Comparison of ENCODE assay signal across 8 mouse cellular contexts in the genomic region with DNA sequence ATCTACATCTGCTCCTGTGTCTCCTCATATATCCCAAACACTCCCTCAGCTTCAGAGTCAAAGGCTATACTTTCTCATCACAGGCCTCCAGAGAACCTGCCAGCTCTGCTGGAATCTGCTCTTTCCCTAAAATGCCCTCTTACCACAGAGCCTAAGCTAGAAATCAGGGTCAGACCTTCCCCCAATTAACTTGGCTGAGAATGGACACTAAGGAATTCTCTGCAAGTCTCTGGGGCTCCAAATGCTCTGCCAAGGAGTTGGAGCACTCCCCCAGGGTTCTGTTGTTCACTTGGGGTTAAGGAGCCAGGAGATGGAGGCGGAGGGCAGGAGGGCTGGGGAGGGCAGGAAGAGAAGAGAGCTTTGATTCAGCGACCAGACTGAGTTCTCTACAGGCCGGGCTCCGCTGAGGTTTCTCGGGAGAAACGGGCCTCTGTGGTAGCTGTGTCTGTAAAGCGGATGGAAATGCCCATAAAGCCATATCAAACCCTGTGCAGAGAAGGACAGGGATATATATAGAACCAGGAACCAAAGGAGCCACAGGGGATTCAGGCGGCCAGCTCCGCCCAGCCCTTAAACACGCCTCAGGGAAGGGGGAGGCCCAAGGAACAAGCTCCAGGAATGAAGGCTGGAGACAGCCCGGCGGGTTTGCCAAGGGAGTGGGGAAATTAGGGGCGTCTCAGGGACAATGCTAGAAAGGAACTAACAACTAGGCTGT.
DNase-seq lines count a peak whose midpoint lies in the region; ATAC-seq lines count a peak whose summit lies in the region.

No protein-coding gene starts in this region.

- peak overlapping the region; percentile 23 for H3K4me2 ChIP-seq in lung, embryonic 15.5 days

- H3K9ac ChIP-seq in lung, embryonic 15.5 days: no peak overlapping the region

- intact Hi-C loops in heart, postnatal 14 days (cut with DNase I): loop anchor here (2.0 to 5.0 kb wide), 2 partner anchors 51 to 68 kb away; no protein-coding TSS in a partner anchor

- DNase-seq in embryo, embryonic 10 days (ENCODE audit: low spot score): peak; percentile 27
- no peak for DNase-seq in embryo, embryonic 10.5 days (ENCODE audit: low spot score)
- peak; percentile 35 for DNase-seq in NIH3T3 (ENCODE audit: low read depth)
- peak; percentile 20 to 25 for DNase-seq in heart, postnatal 14 days
- DNase-seq in cerebellum, adult 9-10 months: no peak
- DNase-seq in right cerebral cortex, postnatal 25 days: no peak
- DNase-seq in testis, postnatal 14 days (ENCODE audit: low spot score): no peak

- no peak overlapping the region for H3K27ac ChIP-seq in lung, embryonic 15.5 days

- no peaks in the 10 kb centered on the region for H3K36me3 ChIP-seq in lung, embryonic 15.5 days

- H3K27me3 ChIP-seq in lung, embryonic 15.5 days: no peaks in the 10 kb centered on the region

- peaks cover 24% of the 10 kb centered on the region for H3K4me1 ChIP-seq in lung, embryonic 15.5 days

- H3K4me3 ChIP-seq in lung, embryonic 15.5 days: no peak overlapping the region

- no peaks in the 10 kb centered on the region for H3K9me3 ChIP-seq in lung, embryonic 15.5 days

- WGBS in lung, embryonic 15.5 days: 20% methylated on average over 13 of the region's 13 CpGs

- no peak for ATAC-seq in lung, embryonic 15.5 days (ENCODE audit: borderline replicate concordance, extremely low read depth, low FRiP score, low TSS enrichment)

Comparison
In these comparisons a context has a peak if more than half of its experiments do, and no peak if none do; other contexts are left out.
1. DNase-seq: peak in embryo, embryonic 10 days (single experiment), NIH3T3 (single experiment) and heart, postnatal 14 days (2 of 2); none in embryo, embryonic 10.5 days (single experiment), cerebellum, adult 9-10 months (single experiment), right cerebral cortex, postnatal 25 days (single experiment) and testis, postnatal 14 days (single experiment).